Mouse (Mus musculus) hematopoietic stem cell, adult 5-6 weeks (primary cell): ENCODE data around the gene Aoc2. TPM values are rescaled to one million over a fixed set of nuclear protein-coding genes. Genes with fewer than 3 reads are reported as not detected.
A peak's percentile ranks its signal among the peaks of the same experiment; 100 is the strongest.

Experiments used
- ATAC-seq, 2 experiments: fragments of 125-278 bp in 1 of 2; replicated peaks in 1 of 2; 2 replicates each; pipeline ENCODE4 v1.8.0; 2016 to 2017; ENCODE audit warnings: inconsistent platforms in 2 of 2, mild to moderate bottlenecking in 2 of 2, moderate number of reproducible peaks in 2 of 2, low read depth in 1 of 2, moderate TSS enrichment in 1 of 2; ENCODE audit not compliant: low FRiP score in 2 of 2, poor library complexity in 2 of 2, severe bottlenecking in 2 of 2, insufficient read depth in 1 of 2, low TSS enrichment in 1 of 2
- total RNA-seq: library from RNA; stranded (forward); fragments of 172-1452, 232-1000 nt; gene quantifications from 2 replicates; pipeline ENCODE4 v1.2.3, GENCODE M21; 2017

Gene Aoc2
- 1.1 and 2.6 TPM in 2 replicates for total RNA-seq

DNA sequence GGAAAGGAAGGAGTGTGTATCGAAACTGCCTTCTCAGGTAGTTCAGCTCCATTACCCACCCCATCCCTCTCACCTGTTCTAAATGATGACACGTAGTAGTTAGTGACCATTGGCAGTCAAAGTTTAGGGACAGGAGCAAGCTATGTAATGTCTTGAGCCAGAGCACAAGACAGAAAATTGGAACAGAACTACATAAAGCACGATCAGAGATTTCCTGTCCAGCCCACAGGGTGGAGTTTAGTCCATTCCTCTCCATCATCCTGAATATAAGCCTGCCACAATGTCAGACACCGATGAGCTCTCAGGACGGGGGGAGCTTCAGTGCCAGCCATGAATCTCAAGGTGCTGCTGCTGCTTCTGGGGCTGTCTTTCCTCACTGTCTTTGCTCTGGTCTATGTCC is at the start of gene Aoc2:
TSS of gene Aoc2 (plus strand) at position 301 of the 400 bp plus-strand sequence.
- ATAC-seq = no peak

DNA sequence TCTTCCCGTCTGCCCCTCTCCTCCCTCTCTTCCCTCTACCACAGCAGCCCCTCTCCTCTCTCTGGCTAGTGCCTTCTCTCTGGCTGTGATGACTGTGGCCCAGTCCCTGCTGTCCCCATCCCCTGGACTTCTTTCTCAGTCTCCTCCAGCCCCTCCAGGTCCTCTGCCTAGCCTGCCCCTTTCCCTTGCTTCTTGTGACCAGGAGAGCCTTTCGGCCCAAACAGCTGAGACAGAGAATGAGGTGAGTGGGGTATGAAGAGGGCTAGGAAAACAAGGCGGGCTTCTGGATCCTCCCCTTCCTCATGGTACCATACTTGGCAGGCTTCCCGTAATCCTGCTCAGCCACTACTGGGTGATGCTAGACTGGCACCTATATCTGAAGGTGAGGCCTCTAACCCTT is 49.6 kb upstream of the Aoc2 start:
- ATAC-seq = no peak

DNA sequence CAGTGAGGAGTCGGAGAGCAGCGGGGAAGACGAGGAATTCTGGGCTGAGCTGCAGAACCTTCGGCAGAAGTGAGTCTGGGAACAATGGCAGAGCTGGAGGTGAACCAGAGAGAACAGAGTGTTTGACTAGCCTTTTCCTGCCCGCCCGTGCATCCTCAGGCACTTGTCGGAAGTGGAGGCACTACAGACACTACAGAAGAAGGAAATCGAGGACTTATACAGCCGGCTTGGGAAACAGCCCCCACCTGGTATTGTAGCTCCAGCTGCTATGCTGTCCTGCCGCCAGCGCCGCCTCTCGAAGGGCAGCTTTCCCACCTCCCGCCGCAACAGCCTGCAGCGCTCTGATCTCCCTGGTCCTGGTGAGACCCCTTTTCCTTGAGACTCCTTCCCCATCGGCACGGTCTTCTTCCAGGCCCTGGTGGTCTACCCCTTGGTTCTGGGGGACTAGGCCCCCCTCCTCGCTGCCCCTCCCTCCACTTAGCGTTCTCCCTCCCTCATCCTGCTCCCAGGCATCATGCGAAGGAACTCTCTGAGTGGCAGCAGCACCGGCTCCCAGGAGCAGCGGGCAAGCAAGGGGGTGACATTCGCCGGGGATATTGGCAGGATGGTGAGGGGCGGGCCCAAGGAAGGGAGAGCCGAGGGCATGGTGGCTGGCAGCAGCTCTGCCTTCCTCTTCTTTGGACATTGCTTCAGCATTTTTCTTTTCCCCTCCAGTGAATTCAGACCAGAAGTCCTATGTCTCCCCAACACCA is 48.4 kb upstream of the Aoc2 start:
- no peak for ATAC-seq

DNA sequence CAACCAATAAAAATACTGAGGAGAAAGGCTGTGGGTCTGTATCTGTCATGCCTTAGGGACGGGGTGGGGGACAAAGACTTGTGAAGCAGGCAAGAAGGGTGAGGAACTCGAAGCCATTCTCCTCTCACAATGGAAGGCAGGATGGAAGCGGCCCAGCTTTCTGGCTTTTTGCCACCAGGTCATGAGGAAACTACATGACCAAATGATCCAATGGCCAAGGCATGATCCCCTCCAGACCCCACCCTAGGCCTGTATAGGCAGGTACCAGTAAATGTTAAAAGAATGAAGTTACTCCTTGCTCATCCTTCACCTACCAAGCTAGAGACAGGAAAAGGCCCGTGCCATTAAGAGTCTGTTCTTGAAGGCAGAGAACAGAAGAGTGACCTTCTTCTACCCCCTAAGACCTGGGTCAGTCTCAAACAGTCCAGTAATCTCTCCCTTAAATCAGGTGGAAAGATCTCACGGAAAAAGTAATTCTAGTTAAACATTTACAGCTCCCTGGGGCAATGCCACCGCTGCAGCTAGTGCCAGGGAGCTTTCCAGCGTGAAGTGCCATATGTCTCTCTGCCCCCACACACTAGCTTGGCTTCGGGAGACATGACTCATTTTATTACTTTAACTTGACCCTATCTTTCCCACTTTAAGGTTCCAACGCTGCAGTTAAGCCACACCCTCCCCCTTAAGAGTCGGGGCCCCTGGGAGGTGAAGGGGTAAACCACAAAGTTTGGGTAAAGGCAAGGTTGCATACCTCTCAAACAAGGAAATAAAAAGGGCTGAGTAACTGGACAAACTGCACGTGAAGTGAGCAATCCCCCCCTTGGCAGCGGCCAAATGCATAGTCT is 47.3 kb upstream of the Aoc2 start:
- ATAC-seq = no peak

DNA sequence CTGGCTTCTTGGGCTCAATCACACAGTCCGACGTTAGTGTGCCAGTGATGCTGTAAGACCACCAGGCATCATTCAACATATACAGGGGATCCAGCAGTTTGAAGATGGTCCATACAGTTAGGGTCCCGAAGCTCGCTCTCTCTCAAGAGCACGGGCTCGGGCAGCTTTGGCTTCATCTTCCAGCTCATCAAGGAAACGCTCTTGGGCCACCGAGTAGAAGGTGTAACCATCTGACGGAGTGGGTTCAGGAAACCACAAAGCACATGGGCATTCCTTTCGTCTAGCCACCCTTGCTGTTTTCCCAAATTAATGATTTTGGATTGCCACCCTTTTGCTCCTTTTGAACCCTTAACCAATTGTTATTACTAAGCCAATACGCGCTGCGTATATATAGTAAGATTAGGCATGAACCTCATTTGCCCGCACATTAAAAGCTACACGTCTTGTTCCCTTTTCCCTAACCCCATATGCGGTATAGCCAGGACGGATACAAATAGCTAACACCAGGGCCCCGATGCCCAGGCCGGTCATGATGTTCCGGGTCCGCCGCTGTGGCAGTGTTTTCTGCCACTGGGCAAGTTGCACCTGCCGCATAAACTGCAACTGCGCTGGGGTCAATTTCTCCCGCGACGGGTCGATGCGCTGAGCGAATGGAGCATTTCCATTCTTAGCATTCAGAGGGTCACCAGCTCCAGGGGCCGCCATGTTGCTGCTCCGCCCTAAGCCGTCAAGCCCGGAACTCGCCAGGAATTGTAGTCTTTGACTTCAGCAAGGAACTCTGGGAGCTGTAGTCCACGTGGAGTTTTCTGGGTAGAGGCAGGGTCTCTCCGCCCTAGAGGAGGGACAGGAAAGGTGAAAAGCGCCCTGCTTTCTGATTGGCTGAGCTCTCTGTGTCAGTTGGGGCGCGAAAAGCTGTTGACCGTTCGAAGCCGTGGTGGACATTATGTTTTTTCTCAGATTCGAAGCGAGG is 46.4 kb upstream of the Aoc2 start, which contains the start of the genes Cntd1 and Coa3:
TSS of gene Cntd1 (plus strand) at position 790 of the 970 bp plus-strand sequence.
TSS of gene Coa3 (minus strand) at position 892 of the 970 bp plus-strand sequence.
- peak; percentile 96 to 97 for ATAC-seq

DNA sequence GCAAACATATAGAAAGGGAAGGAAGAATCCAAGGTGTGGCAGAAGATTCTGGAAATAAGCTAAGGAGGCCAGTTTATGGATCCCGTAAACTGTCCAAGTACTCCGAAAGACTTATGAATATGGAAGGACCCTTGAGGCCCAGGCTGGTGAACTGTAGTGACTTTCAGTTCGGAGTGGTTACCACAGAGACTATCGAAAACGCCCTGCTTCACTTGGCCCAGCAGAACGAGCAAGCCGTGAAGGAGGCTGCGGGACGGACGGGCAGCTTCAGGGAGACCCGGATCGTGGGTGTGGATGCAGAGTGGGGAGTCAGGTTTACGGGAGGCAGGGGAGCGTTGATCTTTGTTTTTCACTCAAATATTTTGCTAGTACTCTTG is 45.7 kb upstream of the Aoc2 start:
- ATAC-seq = 0 out of 4 replicates have a peak, but pooled peaks of 1 of the 2 experiments have one; percentile 7

DNA sequence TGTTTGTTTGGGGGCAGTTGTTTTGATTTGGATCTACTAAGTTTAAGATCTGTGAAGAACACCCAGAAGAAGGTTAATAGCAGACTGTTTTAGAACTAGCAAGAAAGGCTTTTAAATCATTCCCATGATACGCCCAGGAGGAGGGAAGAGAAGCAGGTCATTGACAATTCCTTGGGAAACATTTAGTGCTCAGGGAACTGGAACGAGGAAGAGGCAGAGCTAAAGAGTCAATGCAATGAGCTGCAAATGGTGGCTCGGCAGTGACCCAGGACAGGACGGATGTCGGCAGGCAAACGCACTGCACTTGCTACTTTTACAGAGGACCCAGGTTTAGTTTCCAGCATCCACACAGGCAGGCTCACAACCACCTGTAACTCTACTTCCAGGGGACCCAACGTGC is 44.0 kb upstream of the Aoc2 start:
- no peak for ATAC-seq

DNA sequence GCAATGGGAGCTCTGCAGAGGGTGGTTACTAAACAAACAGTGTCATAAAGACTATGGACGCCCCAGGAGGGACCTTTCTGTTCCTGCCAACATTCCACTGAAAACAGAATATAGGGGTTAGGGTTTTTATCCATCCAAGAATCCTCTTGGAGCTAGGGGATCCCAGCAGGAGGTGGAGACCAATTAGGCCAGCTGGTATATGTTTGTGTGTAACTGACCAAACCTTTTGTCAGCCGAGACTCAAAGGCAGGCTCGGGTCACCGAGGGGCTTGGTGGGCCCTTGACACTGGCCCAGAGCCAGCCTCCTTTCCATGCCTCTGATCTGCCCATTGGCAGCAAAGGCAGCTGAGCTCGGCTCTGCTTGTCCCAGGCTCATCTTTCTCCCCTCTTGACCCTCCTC is 42.0 kb upstream of the Aoc2 start:
- ATAC-seq = no peak

DNA sequence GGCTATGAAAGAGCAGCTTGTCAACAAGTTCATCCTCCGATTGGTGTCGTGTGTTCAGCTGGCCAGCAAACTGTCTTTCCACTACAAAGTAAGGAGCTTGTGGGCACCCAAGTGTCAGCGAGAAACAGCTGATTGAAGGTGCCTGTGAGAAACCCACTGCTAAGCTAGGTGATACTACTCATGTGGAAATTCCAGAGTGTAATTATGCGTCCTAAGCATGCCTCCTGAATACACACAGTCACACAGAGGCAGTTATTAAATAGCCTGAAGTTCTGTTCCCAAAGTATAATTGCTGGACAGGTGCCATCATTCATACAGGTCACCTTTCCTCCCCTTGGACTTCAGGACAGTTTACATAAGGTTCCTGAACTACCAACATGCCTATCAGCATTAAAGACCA is 41.1 kb upstream of the Aoc2 start:
- no peak for ATAC-seq

DNA sequence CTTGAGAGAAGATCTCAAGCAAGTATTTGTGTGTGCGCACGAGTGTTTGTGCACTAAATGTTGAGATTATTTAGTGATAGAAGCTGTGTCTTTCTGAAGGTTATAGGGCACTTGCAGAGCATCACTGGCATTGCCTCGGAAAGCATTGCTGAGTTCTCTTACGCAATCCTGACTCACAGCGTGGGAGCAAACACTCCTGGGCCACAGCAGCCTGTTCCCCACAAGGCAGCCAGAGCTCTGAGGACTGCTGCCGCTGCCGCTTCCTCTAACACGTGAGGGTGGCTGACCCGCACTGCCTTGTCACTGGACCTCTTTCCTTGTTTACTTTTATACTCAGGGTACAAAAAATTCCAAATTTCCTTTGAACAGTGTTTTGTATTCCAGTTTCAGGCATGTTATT is 37.6 kb upstream of the Aoc2 start:
- no peak for ATAC-seq

DNA sequence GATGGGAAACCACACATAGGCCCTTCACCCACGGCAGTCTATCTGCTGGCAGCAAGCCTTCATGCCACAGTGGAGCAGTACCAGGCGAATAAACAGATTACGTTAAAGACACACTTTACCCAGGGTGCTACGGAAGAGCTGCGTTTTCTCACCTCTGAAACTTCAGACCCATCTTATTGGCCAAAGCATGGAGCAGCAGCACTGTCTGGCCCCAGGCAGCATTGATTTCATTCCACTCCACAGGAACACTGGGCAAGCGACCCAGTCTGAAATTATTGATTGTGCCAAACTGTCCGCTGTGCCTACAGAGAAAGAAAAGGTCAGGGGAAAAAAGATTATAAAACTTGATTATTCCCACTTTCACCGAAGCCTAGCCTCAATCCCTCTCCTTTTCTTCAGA is 33.6 kb upstream of the Aoc2 start:
- no peak for ATAC-seq

DNA sequence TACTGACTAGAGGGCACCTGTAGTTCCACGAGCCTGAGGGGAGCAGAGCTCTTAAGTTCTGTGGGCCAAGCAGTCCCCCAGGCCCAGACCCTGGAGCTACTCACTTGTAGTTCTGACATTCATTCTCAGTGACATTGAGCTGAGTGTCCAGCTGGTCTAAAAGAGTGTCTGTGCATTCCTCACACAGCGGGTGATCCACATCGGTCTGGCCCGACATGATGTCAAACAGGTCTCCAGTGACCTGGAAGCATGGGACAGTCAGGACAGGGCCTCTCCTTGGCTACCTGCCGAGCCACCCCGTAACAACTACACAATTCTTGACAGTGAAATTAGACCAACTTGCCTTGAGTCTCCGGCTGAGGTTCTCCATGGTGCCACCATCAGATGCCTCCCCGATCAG is 29.7 kb upstream of the Aoc2 start:
- no peak for ATAC-seq

DNA sequence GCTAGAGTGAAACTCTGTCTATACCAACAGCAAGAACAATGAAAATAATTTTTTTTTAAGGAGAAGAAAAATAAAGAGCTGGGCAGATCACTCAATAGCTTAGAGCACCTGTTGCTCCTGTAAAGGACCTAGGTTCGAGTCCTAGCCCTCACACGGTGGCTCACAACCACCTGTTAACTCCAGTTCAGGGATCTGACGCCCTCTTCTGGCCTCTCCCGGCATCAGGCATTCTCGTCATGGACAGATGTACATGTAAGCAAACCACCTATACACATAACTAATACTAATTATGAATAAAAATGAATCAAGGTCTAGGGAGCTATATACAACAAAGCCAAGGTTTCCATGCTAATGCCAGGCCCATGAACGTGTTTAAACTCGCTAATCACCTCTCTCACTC is 24.0 kb upstream of the Aoc2 start:
- no peak for ATAC-seq

DNA sequence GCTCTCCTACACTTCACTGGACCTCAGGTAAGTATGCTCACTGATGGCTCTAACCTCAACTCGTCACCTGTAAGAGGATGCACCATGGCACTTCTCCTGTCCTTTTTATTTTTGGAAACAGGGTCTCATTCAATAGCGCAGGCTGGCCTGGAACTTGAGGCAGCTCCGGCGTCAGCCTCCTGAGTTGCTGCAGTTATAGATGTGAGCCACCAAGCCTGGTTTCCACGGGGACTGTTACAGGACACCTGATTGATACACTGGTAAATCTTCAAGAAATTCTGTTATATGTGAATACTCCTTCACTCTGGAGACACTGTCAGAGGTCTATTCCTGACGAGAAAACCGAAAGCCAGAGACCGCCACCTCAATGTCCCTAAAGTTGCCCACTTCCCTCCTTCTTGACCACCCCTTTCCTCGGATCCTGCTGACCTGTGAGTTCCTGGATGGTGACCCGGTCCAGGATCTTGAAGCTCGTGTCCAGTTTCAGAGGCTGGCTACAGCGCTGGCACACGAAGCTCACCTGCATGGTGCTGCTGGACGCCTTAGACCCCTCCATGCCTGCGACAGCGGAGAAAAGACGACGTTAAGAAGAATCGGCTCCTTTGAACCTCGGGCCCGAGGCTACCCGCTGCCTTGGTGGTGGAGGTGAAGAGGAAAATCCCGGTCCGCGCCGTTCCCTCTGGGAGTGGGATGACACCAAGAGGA is 23.4 kb upstream of the Aoc2 start:
- peak in 1 of 2 experiments; percentile 16; a peak in 1 of 4 replicates for ATAC-seq

DNA sequence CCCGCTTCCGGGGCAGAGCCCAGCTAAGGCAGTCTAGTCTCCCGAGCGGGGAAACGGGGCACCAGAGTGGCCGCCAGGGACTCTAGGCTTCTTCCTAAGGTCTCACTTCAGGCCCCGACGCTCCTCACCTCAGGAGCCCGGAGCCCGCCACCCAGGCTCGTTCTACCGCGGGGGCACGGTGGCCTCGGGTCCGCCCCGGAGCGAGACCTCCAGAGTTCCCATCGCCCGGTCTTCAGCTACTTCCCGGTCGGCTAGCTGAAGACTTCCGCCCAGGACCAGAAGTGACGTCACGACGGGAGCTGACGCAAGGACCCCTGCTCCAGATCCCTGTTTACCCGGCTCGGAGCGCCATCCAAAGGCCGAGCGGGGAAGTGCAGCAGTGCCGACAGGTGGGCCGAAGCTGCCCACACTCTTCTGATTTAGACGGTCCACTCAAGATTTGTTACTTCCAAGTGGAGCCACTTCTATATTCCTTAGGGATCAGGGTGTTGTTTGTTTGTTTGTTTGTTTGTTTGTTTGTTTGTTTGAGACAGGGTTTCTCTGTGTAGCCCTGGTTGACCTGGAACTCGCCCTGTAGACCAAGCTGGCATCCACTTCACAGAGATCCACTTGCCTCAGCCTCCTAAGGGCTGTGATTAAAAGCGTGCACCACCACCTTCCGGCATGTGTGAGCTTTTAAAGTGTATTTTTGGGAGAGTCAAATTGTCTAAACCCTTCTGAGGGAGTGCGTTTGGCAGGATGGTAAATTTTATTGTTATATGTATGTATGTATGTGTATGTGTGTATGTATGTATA is 22.7 kb upstream of the Aoc2 start, which contains the start of gene Becn1:
TSS of gene Becn1 (minus strand) at position 283 of the 795 bp plus-strand sequence.
- peak; percentile 95 to 96 for ATAC-seq

DNA sequence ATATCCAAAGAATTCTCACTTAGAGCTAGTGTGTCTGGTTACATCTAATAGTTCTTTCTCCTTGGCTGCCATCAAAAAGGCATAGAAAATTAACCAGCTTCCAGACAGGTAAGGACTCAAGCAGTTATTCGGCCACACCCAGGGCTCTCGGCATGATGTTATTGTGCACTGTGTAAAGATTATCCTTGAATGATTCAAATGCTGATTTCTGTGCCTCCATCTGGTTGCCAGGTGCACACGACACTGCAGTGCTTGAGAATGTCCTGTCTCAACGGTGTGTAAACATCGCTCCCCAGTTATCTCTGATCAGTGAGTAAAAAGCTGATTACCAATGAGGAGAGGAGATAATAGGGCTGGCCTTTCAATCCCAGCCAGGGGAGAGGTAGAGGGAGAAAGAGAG is 17.1 kb upstream of the Aoc2 start:
- ATAC-seq = no peak
